Mouse (Mus musculus) liver, embryonic 12.5 days (tissue): ENCODE data around the gene Atf7ip. TPM values are rescaled to one million over a fixed set of nuclear protein-coding genes. Genes with fewer than 3 reads are reported as not detected.

Experiments used
- ATAC-seq: fragments of 200-750 bp; cut with Nextera tagmentation; 2 replicates; pipeline ENCODE4 v1.8.0; 2017; ENCODE audit warnings: moderate number of reproducible peaks, mild to moderate bottlenecking, moderate library complexity
- H3K27ac ChIP-seq: fragments of 300-500 bp; sonication (generic); 2 replicates; pipeline ENCODE4 v1.5.1; 2016; ENCODE audit warnings: mild to moderate bottlenecking
- H3K27me3 ChIP-seq: fragments of 300-500 bp; sonication (generic); replicated peaks from 2 replicates; pipeline ENCODE4 v1.6.1; 2016; ENCODE audit warnings: mild to moderate bottlenecking, moderate library complexity
- H3K36me3 ChIP-seq: fragments of 300-500 bp; sonication (generic); 2 replicates; pipeline ENCODE4 v1.6.1; 2016; ENCODE audit warnings: mild to moderate bottlenecking, moderate library complexity
- H3K4me1 ChIP-seq: fragments of 300-500 bp; sonication (generic); 2 replicates; pipeline ENCODE4 v1.6.1; 2016
- H3K4me2 ChIP-seq: fragments of 300-500 bp; sonication (generic); 2 replicates; pipeline ENCODE4 v1.6.1; 2016; ENCODE audit warnings: mild to moderate bottlenecking, moderate library complexity
- H3K4me3 ChIP-seq: fragments of 300-500 bp; sonication (generic); 2 replicates; pipeline ENCODE4 v1.5.1; 2016; ENCODE audit warnings: mild to moderate bottlenecking, moderate library complexity
- H3K9ac ChIP-seq: fragments of 300-500 bp; sonication (generic); 2 replicates; pipeline ENCODE4 v1.6.1; 2016; ENCODE audit warnings: mild to moderate bottlenecking, moderate library complexity
- H3K9me3 ChIP-seq: fragments of 300-500 bp; sonication (generic); replicated peaks from 2 replicates; pipeline ENCODE4 v1.6.1; 2016; ENCODE audit warnings: mild to moderate bottlenecking, moderate library complexity
- WGBS: fragments of 180-500 bp; shearing (Covaris S2); methylation state at CpG from one replicate; pipeline ENCODE4 v1.1.7; 2016; ENCODE audit not compliant: insufficient replicate concordance; 5-methylcytosine and 5-hydroxymethylcytosine counted together
- polyA plus RNA-seq: library from polyadenylated mRNA; unstranded; fragments of >200 nt; fragmentation: Nextera tagmentation; extraction: Ambion mirVana; gene quantifications from 2 replicates; pipeline ENCODE4 v1.2.1, GENCODE M21; 2016

The Atf7ip gene
- polyA plus RNA-seq, 1 experiment from 2014 or later = 24.8 TPM

DNA sequence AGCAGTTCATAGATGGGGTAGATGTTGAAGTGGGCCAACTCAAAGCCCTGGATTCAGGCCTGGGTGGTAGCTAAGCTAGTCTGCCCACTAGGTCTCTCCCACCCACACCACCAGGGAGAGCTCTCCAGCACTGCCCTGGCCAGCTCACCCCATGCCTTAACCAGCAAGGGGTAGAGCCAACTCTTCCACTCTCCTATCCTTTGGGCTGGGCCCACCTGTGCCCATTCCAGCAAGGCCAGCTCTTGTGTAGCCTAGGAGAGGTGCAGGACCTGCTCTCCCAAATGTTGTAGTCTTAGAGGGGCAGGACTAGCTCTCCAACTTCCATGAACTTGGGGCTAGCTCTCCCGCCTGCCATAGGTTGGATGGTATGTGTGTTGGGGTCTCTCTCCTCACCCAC, 18.4 kb upstream of the Atf7ip start:
- no peak overlapping the region for H3K27ac ChIP-seq
- H3K4me1 ChIP-seq = peaks cover 17% of the 10 kb centered on the region; the same call in 1 of the 2 replicates
- no peak for ATAC-seq
- H3K36me3 ChIP-seq = no peaks in the 10 kb centered on the region
- H3K9ac ChIP-seq = no peak overlapping the region
- no peak overlapping the region for H3K4me3 ChIP-seq
- H3K27me3 ChIP-seq = 0 out of 2 replicates have a peak, but pooled peaks cover 5% of the 10 kb centered on the region
- H3K4me2 ChIP-seq = no peak overlapping the region
- no peaks in the 10 kb centered on the region for H3K9me3 ChIP-seq
- WGBS = 74% methylated on average over 1 of the region's 1 CpGs

DNA sequence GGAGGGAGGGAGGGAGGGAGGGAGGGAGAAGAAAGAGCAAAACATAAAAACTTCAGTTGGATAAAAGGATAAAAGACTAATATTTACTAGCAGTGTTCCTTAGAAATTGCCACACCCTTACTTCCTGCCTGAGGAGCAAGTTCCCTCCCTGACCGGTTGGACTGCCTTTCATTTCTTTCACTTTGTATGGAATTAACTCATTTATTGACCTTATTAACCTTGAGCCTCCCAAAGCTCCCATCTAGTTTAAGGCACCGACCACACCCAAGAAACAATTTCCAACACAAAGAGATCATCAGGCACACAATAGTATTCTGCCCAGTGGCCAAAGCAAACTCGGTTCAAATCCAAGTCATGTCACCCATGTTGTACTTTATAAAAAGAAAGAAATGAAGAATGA, 16.1 kb upstream of the Atf7ip start:
- peaks cover 17% of the 10 kb centered on the region; the same call in 1 of the 2 replicates for H3K4me1 ChIP-seq
- H3K36me3 ChIP-seq = no peaks in the 10 kb centered on the region
- 0 out of 2 replicates have a peak, but pooled peaks cover 5% of the 10 kb centered on the region for H3K27me3 ChIP-seq
- no peak overlapping the region for H3K4me3 ChIP-seq
- H3K9ac ChIP-seq = no peak overlapping the region
- 57% methylated on average over 3 of the region's 3 CpGs for WGBS
- ATAC-seq = no peak
- H3K27ac ChIP-seq = no peak overlapping the region
- H3K4me2 ChIP-seq = no peak overlapping the region
- no peaks in the 10 kb centered on the region for H3K9me3 ChIP-seq

DNA sequence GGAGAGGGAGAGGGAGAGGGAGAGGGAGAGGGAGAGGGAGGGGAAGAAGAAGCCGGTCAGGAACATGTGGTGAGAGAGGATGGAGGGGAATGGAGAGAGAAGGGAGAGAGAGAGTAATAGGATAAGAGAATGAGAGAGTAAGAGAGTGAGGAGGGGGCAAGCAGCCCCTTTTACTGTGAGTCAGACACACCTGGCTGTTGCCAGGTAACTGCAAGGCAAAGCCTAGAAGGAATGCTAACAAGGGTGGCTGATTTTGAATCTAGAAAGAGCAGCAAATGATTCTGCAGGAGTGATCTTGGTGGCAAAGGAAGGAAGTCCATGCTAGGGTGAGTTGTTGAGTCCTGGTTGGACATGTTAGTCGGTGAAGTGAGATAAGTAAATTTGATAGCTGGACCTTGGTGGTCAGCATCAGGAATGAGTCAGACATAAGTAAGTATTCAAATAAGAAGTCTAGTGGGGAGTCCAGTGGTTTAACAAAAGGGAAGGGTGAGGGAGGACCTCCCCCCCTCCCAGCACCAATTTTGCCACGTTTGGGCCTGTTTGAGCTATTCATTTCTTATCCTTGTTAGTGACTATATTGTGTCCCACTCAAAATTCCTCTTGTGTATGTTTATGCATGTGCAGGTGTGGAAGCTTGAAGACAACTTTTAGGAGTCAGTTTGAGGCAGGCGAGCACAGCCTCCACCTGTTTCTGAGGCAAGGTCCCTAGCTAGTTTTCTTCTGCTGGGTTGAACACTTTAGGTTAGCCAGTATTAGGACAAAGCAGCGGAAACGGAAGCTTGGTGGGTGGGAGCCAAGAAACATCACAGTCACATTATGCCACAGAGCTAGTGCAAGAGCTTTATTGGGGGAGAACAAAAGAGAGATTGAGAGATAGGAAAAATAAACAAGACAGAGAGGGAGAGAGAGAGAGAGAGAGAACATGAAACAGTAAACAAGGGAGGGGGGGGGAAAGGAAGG, 15.2 kb upstream of the Atf7ip start:
- Histone ChIP-seq H3K4me3 (no peak overlapping the region), H3K36me3 (no peaks in the 10 kb centered on the region), H3K9ac (no peak overlapping the region), H3K4me2 (no peak overlapping the region), H3K27ac (no peak overlapping the region), H3K4me1 (peaks cover 17% of the 10 kb centered on the region; the same call in 1 of the 2 replicates), H3K9me3 (no peaks in the 10 kb centered on the region), H3K27me3 (0 out of 2 replicates have a peak, but pooled peaks cover 5% of the 10 kb centered on the region)
- no peak for ATAC-seq
- 66% methylated on average over 6 of the region's 6 CpGs for WGBS

DNA sequence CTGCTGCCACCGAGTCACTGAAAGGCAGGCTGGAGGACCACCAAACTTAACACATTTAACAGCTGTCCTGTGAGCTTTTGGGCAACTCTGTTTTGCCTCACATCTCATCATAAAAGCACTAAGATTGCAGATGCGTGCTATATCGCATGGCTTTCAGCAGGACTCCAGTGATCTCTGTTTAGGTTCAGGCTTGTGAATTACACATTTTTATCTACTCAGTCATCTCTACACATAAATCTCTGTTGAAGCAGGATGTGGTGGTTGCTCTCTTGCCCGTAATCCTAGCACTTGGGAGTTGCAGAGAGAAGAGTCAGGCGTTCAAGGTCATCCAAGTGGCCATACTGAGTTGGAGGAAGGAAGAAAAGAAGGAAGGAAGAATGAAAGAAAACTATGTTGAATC, 14.3 kb upstream of the Atf7ip start:
- no peak overlapping the region for H3K9ac ChIP-seq
- no peak overlapping the region for H3K4me2 ChIP-seq
- H3K4me1 ChIP-seq = peaks cover 12% of the 10 kb centered on the region; the same call in 1 of the 2 replicates
- no peaks in the 10 kb centered on the region for H3K9me3 ChIP-seq
- no peak overlapping the region for H3K27ac ChIP-seq
- no peak overlapping the region for H3K4me3 ChIP-seq
- WGBS = 68% methylated on average over 5 of the region's 5 CpGs
- no peaks in the 10 kb centered on the region for H3K36me3 ChIP-seq
- ATAC-seq = no peak
- 0 out of 2 replicates have a peak, but pooled peaks cover 5% of the 10 kb centered on the region for H3K27me3 ChIP-seq

DNA sequence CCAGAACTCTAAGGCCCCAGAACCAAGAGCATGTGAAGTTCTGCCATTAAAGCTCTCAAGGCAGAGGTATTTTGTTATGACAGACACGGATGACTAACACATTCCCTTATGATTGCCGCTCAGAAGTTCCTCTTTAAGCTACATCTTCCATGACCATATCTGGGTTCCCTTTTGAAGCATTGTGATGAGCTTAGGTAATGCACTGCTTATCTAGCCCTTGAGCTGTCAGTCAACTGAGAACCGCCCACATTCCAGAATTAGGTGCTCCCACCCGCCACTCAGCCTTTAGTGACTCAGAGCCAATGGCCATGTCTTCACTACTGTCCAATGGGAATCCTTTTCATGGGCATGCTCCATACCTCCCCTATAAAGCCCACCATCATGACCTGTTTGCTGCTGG, 13.7 kb upstream of the Atf7ip start:
- H3K9ac ChIP-seq = no peak overlapping the region
- 0 out of 2 replicates have a peak, but pooled peaks cover 2% of the 10 kb centered on the region for H3K27me3 ChIP-seq
- H3K4me2 ChIP-seq = no peak overlapping the region
- no peak overlapping the region for H3K27ac ChIP-seq
- ATAC-seq = 0 out of 2 replicates have a peak, but pooled peaks have one; percentile 33
- no peak overlapping the region for H3K4me3 ChIP-seq
- peaks cover 12% of the 10 kb centered on the region; the same call in 1 of the 2 replicates for H3K4me1 ChIP-seq
- H3K9me3 ChIP-seq = no peaks in the 10 kb centered on the region
- 47% methylated on average over 4 of the region's 4 CpGs for WGBS
- no peaks in the 10 kb centered on the region for H3K36me3 ChIP-seq

DNA sequence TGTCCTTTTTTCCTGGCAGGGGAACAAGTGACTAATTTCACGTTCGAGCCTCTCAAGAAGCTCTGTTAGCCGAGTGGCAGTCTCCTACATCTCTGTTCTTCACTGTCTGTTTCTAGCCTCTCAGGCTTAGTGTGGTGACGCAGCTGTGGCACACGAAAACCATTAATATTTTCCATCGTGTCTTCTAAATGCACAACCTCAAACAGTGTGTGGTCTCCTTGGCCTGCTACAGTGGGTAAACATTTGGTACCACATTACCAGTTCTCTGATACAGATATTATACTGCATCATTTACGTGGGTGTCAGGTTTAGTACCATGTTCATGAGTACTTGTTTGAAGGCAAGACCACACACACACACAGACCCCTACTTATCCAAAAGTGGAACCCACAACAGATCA, 12.5 kb upstream of the Atf7ip start:
- 78% methylated on average over 7 of the region's 7 CpGs for WGBS
- no peaks in the 10 kb centered on the region for H3K27me3 ChIP-seq
- ATAC-seq = no peak
- no peaks in the 10 kb centered on the region for H3K36me3 ChIP-seq
- H3K4me2 ChIP-seq = no peak overlapping the region
- H3K9me3 ChIP-seq = no peaks in the 10 kb centered on the region
- no peak overlapping the region for H3K27ac ChIP-seq
- no peak overlapping the region for H3K4me3 ChIP-seq
- peaks cover 18% of the 10 kb centered on the region for H3K4me1 ChIP-seq
- no peak overlapping the region for H3K9ac ChIP-seq

DNA sequence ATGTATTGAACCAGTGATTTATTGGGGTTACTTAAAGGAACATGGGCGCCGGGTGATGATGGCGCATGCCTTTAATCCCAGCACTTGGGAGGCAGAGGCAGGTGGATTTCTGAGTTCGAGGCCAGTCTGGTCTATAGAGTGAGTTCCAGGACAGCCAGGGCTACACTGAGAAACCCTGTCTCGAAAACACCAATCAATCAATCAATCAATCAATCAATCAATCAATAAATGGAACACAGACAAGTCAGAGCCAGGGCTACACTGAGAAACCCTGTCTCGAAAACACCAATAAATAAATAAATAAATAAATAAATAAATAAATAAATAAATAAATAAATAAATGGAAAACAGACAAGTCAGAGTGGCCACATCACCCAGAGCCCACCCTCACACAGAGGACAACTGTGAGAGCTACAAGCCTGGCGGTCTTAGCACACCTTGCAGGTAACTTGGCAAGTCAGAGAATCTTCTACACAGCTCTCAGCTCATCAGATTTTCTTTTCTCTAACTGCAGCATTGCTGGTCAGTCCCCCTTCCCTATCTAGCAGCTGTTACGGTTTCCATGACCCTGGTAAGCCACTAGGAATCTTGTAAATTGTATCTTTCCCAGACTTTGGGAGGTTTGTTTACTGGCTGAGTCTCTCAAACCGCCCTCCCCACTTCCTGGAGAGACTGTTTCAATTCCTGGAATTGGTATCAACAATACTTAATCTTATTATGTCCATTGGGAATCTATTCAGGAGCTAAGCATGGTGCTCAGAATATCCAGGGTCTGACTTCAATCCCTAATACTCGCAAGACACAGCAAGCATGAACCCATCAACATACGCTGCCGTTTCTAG, 11.8 kb upstream of the Atf7ip start:
- Histone ChIP-seq H3K36me3 (no peaks in the 10 kb centered on the region), H3K9ac (no peak overlapping the region), H3K27me3 (no peaks in the 10 kb centered on the region), H3K27ac (no peak overlapping the region), H3K9me3 (no peaks in the 10 kb centered on the region), H3K4me1 (peaks cover 18% of the 10 kb centered on the region), H3K4me3 (no peak overlapping the region), H3K4me2 (no peak overlapping the region)
- ATAC-seq = no peak
- 81% methylated on average over 12 of the region's 12 CpGs for WGBS

DNA sequence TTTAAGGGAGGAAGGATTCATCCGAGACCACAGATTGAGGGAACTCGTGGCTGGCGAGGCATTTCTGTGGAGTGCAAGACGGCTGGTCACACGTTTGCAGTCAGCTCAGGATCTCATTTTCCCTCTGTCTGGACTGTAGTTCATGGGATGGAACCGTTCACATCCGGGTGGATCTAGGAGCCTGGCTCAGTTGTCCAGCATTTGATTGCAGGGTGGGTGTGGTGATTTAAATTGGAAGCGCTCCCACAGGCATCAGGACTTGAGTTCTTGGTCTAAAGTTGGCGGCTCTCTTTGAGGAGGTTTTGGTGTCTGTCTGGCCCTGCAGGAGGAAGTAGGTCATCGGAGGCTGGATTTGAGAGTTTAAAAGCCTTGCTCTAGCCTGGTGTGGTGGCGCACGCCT, 10.9 kb upstream of the Atf7ip start:
- no peak for ATAC-seq
- Histone ChIP-seq H3K4me1 (peaks cover 18% of the 10 kb centered on the region), H3K9ac (no peak overlapping the region), H3K27me3 (no peaks in the 10 kb centered on the region), H3K4me2 (no peak overlapping the region), H3K36me3 (no peaks in the 10 kb centered on the region), H3K4me3 (no peak overlapping the region), H3K9me3 (no peaks in the 10 kb centered on the region), H3K27ac (no peak overlapping the region)
- WGBS = 82% methylated on average over 12 of the region's 12 CpGs

DNA sequence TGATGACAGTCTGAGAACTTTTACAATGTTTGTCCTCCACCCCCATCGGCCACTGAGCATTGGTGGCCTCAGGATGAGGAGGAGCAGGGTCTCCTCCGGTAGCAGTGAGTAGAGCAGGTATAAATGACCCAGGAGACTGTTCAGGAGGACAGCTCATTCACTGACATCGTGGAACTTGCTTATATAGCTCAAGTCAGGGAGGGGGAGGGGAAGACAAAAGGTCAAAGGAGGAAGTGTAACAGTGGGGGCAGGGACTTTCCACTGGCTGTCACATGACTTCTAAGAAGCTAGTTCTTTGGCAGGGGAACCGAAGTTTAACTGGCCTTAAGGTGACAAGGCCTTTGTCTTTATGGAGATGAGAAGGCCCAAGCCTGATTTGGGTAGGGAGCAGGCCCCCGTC, 8.2 kb upstream of the Atf7ip start:
- peak; percentile 46; the same call in 1 of the 2 replicates for ATAC-seq
- no peaks in the 10 kb centered on the region for H3K27me3 ChIP-seq

DNA sequence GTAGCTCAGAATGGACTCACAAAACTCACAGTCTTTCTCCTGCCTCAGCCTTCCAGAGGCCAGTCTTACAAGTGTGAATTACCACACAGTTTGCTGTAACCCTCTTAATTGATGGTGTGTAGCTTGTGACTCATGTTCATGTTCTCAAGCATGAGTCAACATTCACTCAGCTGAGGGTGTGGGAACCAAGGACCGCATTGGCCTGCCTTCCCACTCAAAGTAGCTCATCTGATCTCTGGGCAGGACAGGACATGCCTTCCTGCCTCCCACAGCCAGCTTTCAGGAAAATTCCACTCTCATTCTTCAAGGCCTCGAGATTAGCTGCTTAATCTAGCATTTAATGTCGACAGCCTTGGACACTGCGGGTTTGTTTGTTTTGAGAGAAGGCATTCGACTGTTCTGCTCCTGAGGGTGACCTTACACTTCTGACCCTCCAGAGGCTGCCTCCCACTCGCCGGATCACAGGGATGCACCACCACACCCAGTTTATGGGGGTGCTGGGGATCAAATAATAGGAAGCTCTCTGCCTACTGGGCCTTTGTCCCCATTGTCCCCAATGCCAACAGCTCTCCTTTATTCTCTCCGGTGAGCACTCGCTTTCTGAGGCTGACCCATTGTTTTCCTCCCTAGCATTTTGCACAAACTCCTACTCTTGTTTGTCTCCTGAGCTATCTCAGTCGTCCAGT, 6.5 kb upstream of the Atf7ip start:
- whole genome bisulfite sequencing = 70% methylated on average over 10 of the region's 10 CpGs
- Histone ChIP-seq H3K27ac (no peak overlapping the region), H3K4me3 (no peak overlapping the region), H3K9me3 (no peaks in the 10 kb centered on the region), H3K9ac (no peak overlapping the region), H3K36me3 (no peaks in the 10 kb centered on the region), H3K4me2 (no peak overlapping the region), H3K27me3 (no peaks in the 10 kb centered on the region), H3K4me1 (peaks cover 6% of the 10 kb centered on the region)
- ATAC-seq = no peak

More for the DNA sequence above, 8.2 kb upstream of the Atf7ip start:
- Histone ChIP-seq H3K4me2 (no peak overlapping the region), H3K9me3 (no peaks in the 10 kb centered on the region), H3K36me3 (no peaks in the 10 kb centered on the region), H3K9ac (no peak overlapping the region), H3K27ac (no peak overlapping the region), H3K4me1 (peaks cover 6% of the 10 kb centered on the region), H3K4me3 (no peak overlapping the region)
- 40% methylated on average over 5 of the region's 5 CpGs for WGBS

DNA sequence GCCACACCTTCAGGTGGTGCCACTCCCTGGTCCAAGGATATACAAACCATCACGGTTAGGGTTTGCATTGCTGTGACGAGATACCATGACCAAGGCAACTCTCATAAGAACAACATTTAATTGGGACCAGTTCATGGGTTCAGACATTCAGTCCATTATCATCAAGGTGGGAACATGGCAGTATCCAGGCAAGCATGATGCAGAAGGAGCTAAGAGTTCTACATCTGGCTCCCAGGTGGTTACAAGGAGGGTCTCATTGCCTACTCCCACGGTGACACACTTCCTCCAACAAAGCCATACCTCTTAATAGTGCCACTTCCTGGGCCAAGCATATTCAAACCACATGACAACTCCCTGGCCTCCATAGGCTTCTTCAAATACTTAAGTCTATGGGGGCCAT, 2.7 kb downstream of the Atf7ip start:
- H3K27me3 ChIP-seq = no peaks in the 10 kb centered on the region
- no peaks in the 10 kb centered on the region for H3K4me1 ChIP-seq
- H3K4me2 ChIP-seq = no peak overlapping the region
- no peak for ATAC-seq
- H3K27ac ChIP-seq = no peak overlapping the region
- no peaks in the 10 kb centered on the region for H3K36me3 ChIP-seq
- H3K9ac ChIP-seq = no peak overlapping the region
- H3K9me3 ChIP-seq = no peaks in the 10 kb centered on the region
- WGBS = 88% methylated on average over 3 of the region's 3 CpGs
- H3K4me3 ChIP-seq = no peak overlapping the region
